Mouse (Mus musculus) heart, embryonic 14.5 days (tissue): ENCODE data around the gene Ffar4. TPM values are rescaled to one million over a fixed set of nuclear protein-coding genes. Genes with fewer than 3 reads are reported as not detected.

ENCODE experiments used
- ATAC-seq: fragments of 200-750 bp; cut with Nextera tagmentation; 2 replicates; pipeline ENCODE4 v1.8.0; 2017; ENCODE audit warnings: low read depth, moderate TSS enrichment; ENCODE audit not compliant: insufficient number of reproducible peaks, insufficient read depth, low FRiP score
- H3K27ac ChIP-seq, 2 experiments: fragments of 200-500 bp in 1 of 2; fragments of 300-500 bp in 1 of 2; sonication (generic) in 1 of 2; replicated peaks in 1 of 2; 2 replicates each; pipeline ENCODE4 v1.5.1; 2012 to 2014; ENCODE audit warnings: low read depth in 2 of 2, low read length in 2 of 2, control low read depth in 1 of 2, mild to moderate bottlenecking in 1 of 2, mixed read lengths in 1 of 2; ENCODE audit not compliant: control insufficient read depth in 1 of 2, insufficient read depth in 1 of 2
- H3K27me3 ChIP-seq: fragments of 300-500 bp; sonication (generic); 2 replicates; pipeline ENCODE4 v1.6.1; 2014; ENCODE audit warnings: mild to moderate bottlenecking, low read length, control low read depth; ENCODE audit not compliant: control insufficient read depth, insufficient read depth
- H3K36me3 ChIP-seq: fragments of 300-500 bp; sonication (generic); 2 replicates; pipeline ENCODE4 v1.6.1; 2014; ENCODE audit warnings: mild to moderate bottlenecking, control low read depth, low read length, mixed read lengths; ENCODE audit not compliant: control insufficient read depth, insufficient read depth
- H3K4me1 ChIP-seq, 2 experiments: fragments of 200-500 bp in 1 of 2; fragments of 300-500 bp in 1 of 2; sonication (generic) in 1 of 2; 2 replicates each; pipeline ENCODE4 v1.6.1; 2012 to 2014; ENCODE audit warnings: low read length in 2 of 2, control low read depth in 1 of 2, mixed read lengths in 1 of 2; ENCODE audit not compliant: control insufficient read depth in 2 of 2, insufficient read depth in 2 of 2
- H3K4me2 ChIP-seq: fragments of 300-500 bp; sonication (generic); 2 replicates; pipeline ENCODE4 v1.6.1; 2014; ENCODE audit warnings: mild to moderate bottlenecking, low read length
- H3K4me3 ChIP-seq, 2 experiments: fragments of 200-500 bp in 1 of 2; fragments of 300-500 bp in 1 of 2; sonication (generic) in 1 of 2; 2 replicates each; pipeline ENCODE4 v1.5.1; 2012 to 2014; ENCODE audit warnings: low read length in 2 of 2, mild to moderate bottlenecking in 2 of 2, control low read depth in 1 of 2, low read depth in 1 of 2, moderate library complexity in 1 of 2; ENCODE audit not compliant: control insufficient read depth in 1 of 2, insufficient read depth in 1 of 2
- H3K9ac ChIP-seq: fragments of 300-500 bp; sonication (generic); 2 replicates; pipeline ENCODE4 v1.6.1; 2014; ENCODE audit warnings: mild to moderate bottlenecking, low read length
- H3K9me3 ChIP-seq: fragments of 300-500 bp; sonication (generic); 2 replicates; pipeline ENCODE4 v1.6.1; 2016; ENCODE audit warnings: low read length, control low read depth; ENCODE audit not compliant: control insufficient read depth
- WGBS: fragments of 180-500 bp; shearing (Covaris S2); extraction: QIAGEN DNeasy Blood & Tissue Kit; methylation state at CpG from one replicate; pipeline ENCODE4 v1.1.7; 2014; 5-methylcytosine and 5-hydroxymethylcytosine counted together
- polyA plus RNA-seq: library from polyadenylated mRNA; unstranded; fragments of >200 nt; fragmentation: Nextera tagmentation; extraction: Ambion mirVana; gene quantifications from 2 replicates; pipeline ENCODE4 v1.2.1, GENCODE M21; 2014

Ffar4 gene
- polyA plus RNA-seq, 1 experiment from 2014 or later, result not detected

- Histone ChIP-seq H3K4me2 (peak within 1 kb of the TSS; percentile 90), H3K27ac (no peak within 1 kb of the TSS), H3K9me3 (no peaks in the 10 kb centered on the region), H3K36me3 (no peaks in the 10 kb centered on the region), H3K9ac (peak within 1 kb of the TSS; percentile 62), H3K4me3 (peak within 1 kb of the TSS; percentile 42 to 58), H3K4me1 (peaks cover 0 to 2% of the 10 kb centered on the region in 2 experiments; a peak in 1 of 4 replicates), H3K27me3 (peaks cover 44% of the 10 kb centered on the region)
- WGBS, result 75% methylated on average over 6 of the region's 6 CpGs
- ATAC-seq, result no peak
Observed at GRCm38 (mm10) chr19:38125219-38125610, 28.3 kb downstream of the Ffar4 start, which contains the start of gene Rbp4. Gene Rbp4, minus strand, starts transcription at chr19:38125281.

GRCm38 (mm10) chr19:38126656-38127055 is 29.8 kb downstream of the Ffar4 start:
- no peak overlapping the region for H3K9ac ChIP-seq
- no peak overlapping the region for H3K4me3 ChIP-seq
- no peaks in the 10 kb centered on the region for H3K36me3 ChIP-seq
- H3K4me1 ChIP-seq, result peaks cover 0 to 2% of the 10 kb centered on the region in 2 experiments; a peak in 1 of 4 replicates
- WGBS, result 58% methylated on average over 8 of the region's 8 CpGs
- H3K4me2 ChIP-seq, result no peak overlapping the region
- H3K27ac ChIP-seq, result no peak overlapping the region
- no peak for ATAC-seq
- no peaks in the 10 kb centered on the region for H3K9me3 ChIP-seq
- H3K27me3 ChIP-seq, result peaks cover 41% of the 10 kb centered on the region

- Histone ChIP-seq H3K27ac (no peak within 1 kb of the TSS), H3K27me3 (0 out of 2 replicates have a peak, but pooled peaks cover 3% of the 10 kb centered on the region), H3K36me3 (no peaks in the 10 kb centered on the region), H3K4me1 (peaks cover 6% of the 10 kb centered on the region in 2 experiments; a peak in 3 of 4 replicates), H3K9me3 (no peaks in the 10 kb centered on the region), H3K4me3 (no peak within 1 kb of the TSS), H3K9ac (no peak within 1 kb of the TSS), H3K4me2 (no peak within 1 kb of the TSS)
- no peak for ATAC-seq
- WGBS, result 81% methylated on average over 6 of the region's 6 CpGs
Observed at GRCm38 (mm10) chr19:38132481-38132880, 35.6 kb downstream of the Ffar4 start, which contains the start of gene Pde6c. Gene Pde6c, plus strand, starts transcription at chr19:38132781.

GRCm38 (mm10) chr19:38133986-38134385 is 37.1 kb downstream of the Ffar4 start:
- Histone ChIP-seq H3K36me3 (no peaks in the 10 kb centered on the region), H3K4me2 (no peak overlapping the region), H3K27me3 (0 out of 2 replicates have a peak, but pooled peaks cover 3% of the 10 kb centered on the region), H3K9me3 (no peaks in the 10 kb centered on the region), H3K9ac (peak overlapping the region; percentile 25; the same call in 1 of the 2 replicates), H3K27ac (no peak overlapping the region), H3K4me3 (no peak overlapping the region), H3K4me1 (peaks cover 6% of the 10 kb centered on the region in 2 experiments; a peak in 3 of 4 replicates)
- no peak; the same call in 1 of the 2 replicates for ATAC-seq
- 13% methylated on average over 11 of the region's 11 CpGs for WGBS

GRCm38 (mm10) chr19:38134806-38135205 is 37.9 kb downstream of the Ffar4 start:
- 79% methylated on average over 6 of the region's 6 CpGs for WGBS
- Histone ChIP-seq H3K4me3 (no peak overlapping the region), H3K4me2 (no peak overlapping the region), H3K27ac (no peak overlapping the region), H3K4me1 (peaks cover 6% of the 10 kb centered on the region in 2 experiments; a peak in 3 of 4 replicates), H3K9me3 (no peaks in the 10 kb centered on the region), H3K36me3 (no peaks in the 10 kb centered on the region), H3K9ac (no peak overlapping the region), H3K27me3 (0 out of 2 replicates have a peak, but pooled peaks cover 3% of the 10 kb centered on the region)
- no peak for ATAC-seq

- Histone ChIP-seq H3K36me3 (no peaks in the 10 kb centered on the region), H3K4me3 (no peak overlapping the region), H3K9me3 (no peaks in the 10 kb centered on the region), H3K4me2 (no peak overlapping the region), H3K4me1 (no peaks in the 10 kb centered on the region), H3K27ac (no peak overlapping the region), H3K9ac (no peak overlapping the region), H3K27me3 (no peaks in the 10 kb centered on the region)
- 62% methylated on average over 4 of the region's 4 CpGs for WGBS
- no peak for ATAC-seq
Observed at GRCm38 (mm10) chr19:38143540-38144271, 46.8 kb downstream of the Ffar4 start.

- Histone ChIP-seq H3K4me2 (no peak overlapping the region), H3K27ac (no peak overlapping the region), H3K9me3 (no peaks in the 10 kb centered on the region), H3K27me3 (no peaks in the 10 kb centered on the region), H3K9ac (no peak overlapping the region), H3K36me3 (no peaks in the 10 kb centered on the region), H3K4me3 (no peak overlapping the region), H3K4me1 (no peaks in the 10 kb centered on the region)
- ATAC-seq, result no peak
- WGBS, result 94% methylated on average over 1 of the region's 1 CpGs
Observed at GRCm38 (mm10) chr19:38156243-38156642, 59.4 kb downstream of the Ffar4 start.
